Mouse (Mus musculus): ENCODE data around the gene Pigk. TPM values are rescaled to one million over a fixed set of nuclear protein-coding genes. Genes with fewer than 3 reads are reported as not detected.
A peak's percentile ranks its signal among the peaks of the same experiment; 100 is the strongest.

Gene Pigk
- polyA plus RNA-seq, 1 experiment from 2014 or later: 35.9 TPM

DNA sequence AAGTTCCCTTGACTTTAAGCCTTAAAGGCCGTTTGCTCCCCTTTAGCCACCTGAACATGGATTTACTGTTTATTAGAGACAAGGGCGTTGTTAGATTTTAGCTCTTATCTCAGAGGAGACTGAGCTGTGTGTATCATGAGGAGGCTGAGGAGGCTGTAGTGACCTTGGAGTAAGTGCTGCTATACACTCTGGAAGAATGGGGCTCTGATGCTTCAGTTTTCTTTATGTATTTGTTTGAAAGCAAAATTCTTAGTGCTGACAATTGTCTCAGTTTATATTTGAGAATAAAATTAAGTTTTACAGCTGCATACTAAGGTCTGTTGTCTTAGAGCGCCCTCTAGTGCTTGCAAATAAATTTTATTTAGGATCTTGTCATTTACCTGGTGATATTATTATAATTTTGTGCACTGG is 35.6 kb downstream of the Pigk start:
- H3K4me2 ChIP-seq (ENCODE audit: low read depth, low read length): no peak overlapping the region
- 31% methylated on average over 3 of the region's 3 CpGs for WGBS

DNA sequence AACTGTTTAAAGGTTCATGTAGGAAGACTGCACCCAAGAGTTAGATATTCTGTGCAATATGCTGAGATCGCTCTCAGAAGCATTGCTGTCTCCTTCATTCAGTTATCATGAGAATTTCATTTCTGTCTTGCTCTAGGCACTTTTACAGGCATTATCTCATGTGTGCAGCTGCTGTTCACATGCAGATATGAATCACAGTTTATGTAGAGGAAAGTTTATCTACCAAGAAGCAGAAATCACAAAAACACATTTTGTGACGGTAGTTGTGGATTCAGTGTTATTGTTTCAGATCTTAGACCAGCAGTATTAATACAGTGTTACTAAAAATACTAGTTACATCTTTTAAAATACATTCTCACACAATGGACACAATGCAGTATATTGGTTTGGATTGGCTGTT is 36.0 kb downstream of the Pigk start:
- no peak overlapping the region for H3K4me3 ChIP-seq (ENCODE audit: low read length)
- H3K9ac ChIP-seq (ENCODE audit: low read depth, low read length): no peak overlapping the region
- 75% methylated on average over 2 of the region's 2 CpGs for WGBS
- no peak overlapping the region for H3K4me2 ChIP-seq (ENCODE audit: low read depth, low read length)
- H3K36me3 ChIP-seq (ENCODE audit: control insufficient read depth, insufficient read depth, low read length): no peaks in the 10 kb centered on the region
- H3K27me3 ChIP-seq (replicated peaks; ENCODE audit: control insufficient read depth, insufficient read depth, low read length): no peaks in the 10 kb centered on the region
- no peaks in the 10 kb centered on the region for H3K9me3 ChIP-seq (ENCODE audit: control insufficient read depth, low read length)
- peak; percentile 42; the same call in 1 of the 2 replicates for ATAC-seq
- H3K27ac ChIP-seq (ENCODE audit: low read length): no peak overlapping the region
- 0 out of 2 replicates have a peak, but pooled peaks cover 3% of the 10 kb centered on the region for H3K4me1 ChIP-seq (ENCODE audit: control insufficient read depth, insufficient read depth, low read length)

More for the DNA sequence above, 35.6 kb downstream of the Pigk start:
- H3K36me3 ChIP-seq (ENCODE audit: control insufficient read depth, insufficient read depth, low read length): no peaks in the 10 kb centered on the region
- no peak; the same call in 1 of the 2 replicates for ATAC-seq
- H3K4me3 ChIP-seq (ENCODE audit: low read length): no peak overlapping the region
- H3K27ac ChIP-seq (ENCODE audit: low read length): no peak overlapping the region
- no peaks in the 10 kb centered on the region for H3K27me3 ChIP-seq (replicated peaks; ENCODE audit: control insufficient read depth, insufficient read depth, low read length)
- H3K4me1 ChIP-seq (ENCODE audit: control insufficient read depth, insufficient read depth, low read length): 0 out of 2 replicates have a peak, but pooled peaks cover 3% of the 10 kb centered on the region
- no peaks in the 10 kb centered on the region for H3K9me3 ChIP-seq (ENCODE audit: control insufficient read depth, low read length)
- H3K9ac ChIP-seq (ENCODE audit: low read depth, low read length): no peak overlapping the region

DNA sequence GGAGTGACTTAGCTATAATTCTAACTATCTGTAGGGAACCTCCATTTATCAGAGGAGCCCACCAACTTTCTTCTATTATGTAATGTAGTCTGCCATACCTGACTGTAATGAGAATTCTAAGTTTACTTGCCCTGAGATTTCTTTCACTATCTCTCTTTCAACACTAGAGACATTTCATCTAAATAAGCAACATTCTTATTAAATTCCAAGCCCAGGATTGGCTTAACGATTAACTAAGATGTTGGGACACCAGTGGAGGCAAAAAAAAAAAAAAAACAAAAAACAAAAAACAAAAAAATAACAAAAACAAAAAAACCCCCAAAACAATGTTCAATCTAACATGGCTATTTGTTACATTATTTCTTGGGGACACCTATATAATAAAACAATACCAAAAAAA is 39.0 kb downstream of the Pigk start:
- H3K9me3 ChIP-seq (ENCODE audit: control insufficient read depth, low read length): no peaks in the 10 kb centered on the region
- H3K36me3 ChIP-seq (ENCODE audit: control insufficient read depth, insufficient read depth, low read length): no peaks in the 10 kb centered on the region
- WGBS: 97% methylated on average over 1 of the region's 1 CpGs
- no peak for ATAC-seq
- H3K9ac ChIP-seq (ENCODE audit: low read depth, low read length): no peak overlapping the region
- H3K27ac ChIP-seq (ENCODE audit: low read length): no peak overlapping the region
- no peak overlapping the region for H3K4me2 ChIP-seq (ENCODE audit: low read depth, low read length)
- no peak overlapping the region for H3K4me3 ChIP-seq (ENCODE audit: low read length)
- H3K27me3 ChIP-seq (replicated peaks; ENCODE audit: control insufficient read depth, insufficient read depth, low read length): no peaks in the 10 kb centered on the region
- H3K4me1 ChIP-seq (ENCODE audit: control insufficient read depth, insufficient read depth, low read length): 0 out of 2 replicates have a peak, but pooled peaks cover 3% of the 10 kb centered on the region

DNA sequence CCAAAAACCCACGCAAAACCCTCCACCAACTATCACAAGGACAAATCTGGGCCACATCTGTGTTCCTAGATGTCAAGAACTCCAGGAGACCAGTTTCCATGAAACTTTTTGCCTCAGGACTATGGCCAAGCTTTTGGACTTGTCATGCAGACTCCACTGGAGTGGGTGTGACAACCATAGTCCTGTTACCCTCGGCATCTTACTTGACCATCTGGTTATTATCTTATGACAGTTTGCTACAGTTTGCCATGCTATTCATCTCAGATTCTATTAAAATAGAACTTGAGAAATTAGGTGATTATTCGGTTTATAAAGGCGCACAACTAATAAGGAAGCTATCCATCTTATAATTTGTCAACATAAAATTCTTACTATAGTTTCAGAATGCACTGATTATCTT is 39.4 kb downstream of the Pigk start:
- Histone ChIP-seq H3K9me3 (ENCODE audit: control insufficient read depth, low read length) (no peaks in the 10 kb centered on the region), H3K4me2 (ENCODE audit: low read depth, low read length) (no peak overlapping the region), H3K27me3 (replicated peaks; ENCODE audit: control insufficient read depth, insufficient read depth, low read length) (no peaks in the 10 kb centered on the region), H3K27ac (ENCODE audit: low read length) (no peak overlapping the region), H3K4me3 (ENCODE audit: low read length) (no peak overlapping the region), H3K36me3 (ENCODE audit: control insufficient read depth, insufficient read depth, low read length) (no peaks in the 10 kb centered on the region), H3K4me1 (ENCODE audit: control insufficient read depth, insufficient read depth, low read length) (0 out of 2 replicates have a peak, but pooled peaks cover 3% of the 10 kb centered on the region), H3K9ac (ENCODE audit: low read depth, low read length) (no peak overlapping the region)
- no peak for ATAC-seq
- 85% methylated on average over 4 of the region's 4 CpGs for WGBS

DNA sequence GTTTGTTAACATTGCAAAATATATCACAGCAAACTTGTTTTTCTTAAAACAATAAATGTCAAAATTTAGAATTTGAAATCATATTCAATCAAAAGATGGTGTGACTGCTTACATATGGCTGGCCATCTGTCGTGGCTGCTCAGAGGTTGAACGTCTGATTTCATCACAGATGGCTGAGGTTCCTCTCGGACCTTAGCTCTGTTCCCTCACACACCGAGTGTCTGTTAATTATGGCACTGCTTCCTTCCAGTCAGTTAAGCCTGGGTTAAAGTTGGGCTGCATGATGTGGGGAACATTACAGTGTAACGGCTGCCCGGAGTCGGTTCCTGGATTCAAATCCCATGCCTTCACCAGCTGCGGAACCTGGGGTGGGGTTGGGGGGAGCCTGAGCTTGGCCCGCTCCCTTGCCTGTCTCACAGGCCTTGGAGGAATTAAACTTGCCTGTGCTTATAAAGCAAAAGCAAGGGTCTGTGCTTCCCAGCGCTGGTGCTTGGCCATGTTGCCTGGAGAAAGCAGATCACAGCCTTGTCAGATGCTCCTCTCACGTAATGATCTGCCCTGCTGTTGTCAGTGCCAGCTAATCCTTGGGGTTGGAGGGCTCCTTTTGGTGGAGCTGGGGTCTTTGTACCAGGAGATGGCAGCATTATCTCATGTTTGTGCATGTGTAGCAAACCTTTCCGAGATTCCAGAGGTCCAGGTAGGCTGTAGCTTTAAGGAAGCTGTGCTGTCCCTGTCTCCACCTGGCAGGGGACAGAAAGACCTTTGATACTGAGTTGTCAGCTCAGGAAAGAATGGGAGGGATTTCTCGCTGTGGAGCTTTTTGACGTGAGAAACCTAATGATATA is 40.2 kb downstream of the Pigk start:
- H3K4me2 ChIP-seq (ENCODE audit: low read depth, low read length): no peak overlapping the region
- H3K27ac ChIP-seq (ENCODE audit: low read length): no peak overlapping the region
- WGBS: 68% methylated on average over 14 of the region's 14 CpGs
- H3K9me3 ChIP-seq (ENCODE audit: control insufficient read depth, low read length): no peaks in the 10 kb centered on the region
- 0 out of 2 replicates have a peak, but pooled peaks cover 3% of the 10 kb centered on the region for H3K4me1 ChIP-seq (ENCODE audit: control insufficient read depth, insufficient read depth, low read length)
- H3K27me3 ChIP-seq (replicated peaks; ENCODE audit: control insufficient read depth, insufficient read depth, low read length): no peaks in the 10 kb centered on the region
- H3K36me3 ChIP-seq (ENCODE audit: control insufficient read depth, insufficient read depth, low read length): no peaks in the 10 kb centered on the region
- ATAC-seq: peak; percentile 69
- H3K4me3 ChIP-seq (ENCODE audit: low read length): no peak overlapping the region
- H3K9ac ChIP-seq (ENCODE audit: low read depth, low read length): no peak overlapping the region

DNA sequence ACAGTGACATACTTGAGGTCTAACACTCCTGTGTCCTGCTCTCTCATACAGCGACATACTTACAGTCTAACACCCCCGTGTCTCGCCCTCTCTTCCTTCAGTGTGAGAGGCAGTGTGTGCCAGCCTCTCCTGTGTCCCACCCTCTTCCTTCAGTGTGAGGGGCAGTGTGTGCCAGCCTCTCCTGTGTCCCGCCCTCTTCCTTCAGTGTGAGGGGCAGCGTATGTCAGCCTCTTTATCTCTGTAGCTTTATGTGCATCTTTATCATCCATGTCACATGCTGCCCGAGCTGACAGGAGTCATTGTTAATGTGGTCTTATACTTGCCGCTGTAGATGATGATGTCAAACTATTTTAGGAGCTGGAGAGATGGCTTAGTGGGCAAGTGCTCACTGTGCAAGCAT is 41.6 kb downstream of the Pigk start:
- no peak for ATAC-seq
- Histone ChIP-seq H3K27me3 (replicated peaks; ENCODE audit: control insufficient read depth, insufficient read depth, low read length) (no peaks in the 10 kb centered on the region), H3K9ac (ENCODE audit: low read depth, low read length) (no peak overlapping the region), H3K36me3 (ENCODE audit: control insufficient read depth, insufficient read depth, low read length) (no peaks in the 10 kb centered on the region), H3K4me1 (ENCODE audit: control insufficient read depth, insufficient read depth, low read length) (0 out of 2 replicates have a peak, but pooled peaks cover 3% of the 10 kb centered on the region), H3K9me3 (ENCODE audit: control insufficient read depth, low read length) (no peaks in the 10 kb centered on the region), H3K4me2 (ENCODE audit: low read depth, low read length) (no peak overlapping the region), H3K27ac (ENCODE audit: low read length) (no peak overlapping the region), H3K4me3 (ENCODE audit: low read length) (no peak overlapping the region)
- WGBS: 81% methylated on average over 7 of the region's 7 CpGs

DNA sequence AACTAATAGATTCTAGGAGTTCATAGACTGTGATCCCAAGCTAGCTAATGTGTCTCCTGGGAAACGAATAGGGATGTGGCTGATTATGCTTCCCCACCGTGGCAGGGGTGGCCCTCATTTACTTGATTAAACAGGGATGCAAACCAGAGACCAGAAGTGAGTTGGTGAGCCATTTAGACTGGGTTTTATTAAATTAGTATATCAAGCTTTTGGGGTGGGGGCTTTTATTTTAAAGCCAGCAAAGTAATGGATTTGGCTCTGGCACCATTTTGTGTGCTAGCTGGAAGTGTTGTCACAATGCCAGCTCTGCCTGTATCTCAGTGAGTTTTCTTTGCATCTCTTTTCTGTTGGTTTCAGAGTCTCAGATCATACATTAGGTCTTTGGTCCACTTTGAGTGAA is 43.0 kb downstream of the Pigk start:
- ATAC-seq: no peak
- no peak overlapping the region for H3K9ac ChIP-seq (ENCODE audit: low read depth, low read length)
- no peak overlapping the region for H3K27ac ChIP-seq (ENCODE audit: low read length)
- 77% methylated on average over 2 of the region's 2 CpGs for WGBS
- 0 out of 2 replicates have a peak, but pooled peaks cover 3% of the 10 kb centered on the region for H3K4me1 ChIP-seq (ENCODE audit: control insufficient read depth, insufficient read depth, low read length)
- no peaks in the 10 kb centered on the region for H3K36me3 ChIP-seq (ENCODE audit: control insufficient read depth, insufficient read depth, low read length)
- H3K4me3 ChIP-seq (ENCODE audit: low read length): no peak overlapping the region
- no peak overlapping the region for H3K4me2 ChIP-seq (ENCODE audit: low read depth, low read length)
- no peaks in the 10 kb centered on the region for H3K27me3 ChIP-seq (replicated peaks; ENCODE audit: control insufficient read depth, insufficient read depth, low read length)
- H3K9me3 ChIP-seq (ENCODE audit: control insufficient read depth, low read length): no peaks in the 10 kb centered on the region

DNA sequence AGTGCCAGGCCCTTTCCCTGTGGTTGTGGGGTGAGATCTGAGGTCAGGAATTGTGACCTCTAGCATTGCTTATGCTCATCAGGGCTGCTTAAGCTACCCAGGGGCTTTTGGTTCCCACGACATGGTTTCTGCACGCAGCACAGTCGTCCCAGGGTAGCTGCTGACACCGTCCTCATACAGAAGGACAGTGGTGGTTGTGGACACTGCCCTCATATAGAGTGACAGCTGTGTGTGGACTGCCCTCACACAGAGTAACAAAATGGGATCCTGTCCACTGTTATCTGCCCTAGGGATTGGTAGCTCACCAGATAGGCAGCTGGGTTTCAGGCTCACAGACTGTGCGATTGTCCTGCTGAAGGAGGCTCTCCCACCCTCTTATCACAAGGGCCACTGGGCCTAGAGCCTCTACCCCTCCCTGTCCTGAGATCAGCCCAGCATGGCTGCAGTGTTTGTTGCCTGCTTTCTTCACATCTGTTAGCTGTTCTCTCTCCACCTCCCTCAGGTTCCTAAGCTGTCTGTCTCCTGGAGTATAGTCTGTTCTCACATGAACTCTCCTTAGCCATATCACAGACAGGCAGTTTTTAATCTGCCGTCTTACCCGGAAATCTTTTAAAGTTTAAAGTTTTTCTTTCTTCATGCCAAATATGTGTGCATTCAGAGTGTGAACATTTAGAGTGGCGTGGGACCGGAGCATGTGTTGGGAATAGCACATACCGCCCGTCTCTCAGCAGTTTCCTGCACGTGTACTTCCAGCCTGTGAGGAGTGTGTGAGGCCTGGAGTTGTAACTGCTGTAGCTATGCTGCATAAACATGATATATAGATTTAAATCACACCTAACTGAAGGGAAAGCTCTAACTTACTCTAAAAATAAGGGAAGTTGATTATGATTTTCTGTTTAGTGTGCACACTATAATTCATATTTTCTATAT is 43.8 kb downstream of the Pigk start:
- 81% methylated on average over 12 of the region's 12 CpGs for WGBS
- peak; percentile 63 for ATAC-seq
- H3K4me3 ChIP-seq (ENCODE audit: low read length): no peak overlapping the region

DNA sequence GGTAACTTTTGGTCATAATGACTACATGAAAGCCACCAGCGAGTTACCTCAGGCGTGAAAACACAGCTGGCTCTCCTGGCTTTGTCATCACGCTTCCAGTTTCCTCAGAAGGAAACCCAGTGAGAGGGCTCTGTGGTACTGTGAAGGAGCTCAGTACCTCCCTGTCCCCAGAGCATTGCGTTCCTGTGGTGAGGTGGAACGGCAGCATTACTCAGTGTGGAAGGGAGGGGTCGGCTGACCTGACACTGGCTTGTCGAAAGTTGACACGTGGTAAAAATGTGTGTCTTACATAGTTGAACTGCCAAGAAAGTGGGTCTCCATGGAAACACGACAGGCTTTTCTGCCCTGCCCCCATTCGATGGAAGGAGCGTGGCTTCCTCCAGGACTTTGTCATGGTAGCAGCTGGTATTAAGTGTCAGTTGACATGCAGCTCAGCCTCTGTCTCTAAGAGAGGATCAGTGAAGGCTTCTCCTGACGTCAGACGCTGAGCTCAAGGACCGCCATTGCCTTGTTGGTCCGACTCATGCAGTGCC is 44.7 kb downstream of the Pigk start:
- Histone ChIP-seq H3K36me3 (ENCODE audit: control insufficient read depth, insufficient read depth, low read length) (no peaks in the 10 kb centered on the region), H3K27ac (ENCODE audit: low read length) (no peak overlapping the region), H3K4me2 (ENCODE audit: low read depth, low read length) (no peak overlapping the region), H3K9me3 (ENCODE audit: control insufficient read depth, low read length) (no peaks in the 10 kb centered on the region), H3K27me3 (replicated peaks; ENCODE audit: control insufficient read depth, insufficient read depth, low read length) (no peaks in the 10 kb centered on the region), H3K4me3 (ENCODE audit: low read length) (no peak overlapping the region), H3K9ac (ENCODE audit: low read depth, low read length) (no peak overlapping the region), H3K4me1 (ENCODE audit: control insufficient read depth, insufficient read depth, low read length) (peaks cover 9% of the 10 kb centered on the region; the same call in 1 of the 2 replicates)
- WGBS: 72% methylated on average over 15 of the region's 15 CpGs
- no peak for ATAC-seq

More for the DNA sequence above, 43.8 kb downstream of the Pigk start:
- Histone ChIP-seq H3K4me2 (ENCODE audit: low read depth, low read length) (no peak overlapping the region), H3K27me3 (replicated peaks; ENCODE audit: control insufficient read depth, insufficient read depth, low read length) (no peaks in the 10 kb centered on the region), H3K4me1 (ENCODE audit: control insufficient read depth, insufficient read depth, low read length) (0 out of 2 replicates have a peak, but pooled peaks cover 3% of the 10 kb centered on the region), H3K27ac (ENCODE audit: low read length) (no peak overlapping the region), H3K36me3 (ENCODE audit: control insufficient read depth, insufficient read depth, low read length) (no peaks in the 10 kb centered on the region), H3K9me3 (ENCODE audit: control insufficient read depth, low read length) (no peaks in the 10 kb centered on the region), H3K9ac (ENCODE audit: low read depth, low read length) (no peak overlapping the region)

Measured in intestine, embryonic 16.5 days (tissue).